Mouse (Mus musculus) gastrocnemius, postnatal 4 days (tissue): ENCODE results near the gene Timm10. TPM values are rescaled to one million over a fixed set of nuclear protein-coding genes. Genes with fewer than 3 reads are reported as not detected.

ENCODE experiments used
- DNase-seq, 2 experiments: peaks; one replicate each; pipeline ENCODE4 v3.0.0; 2021 to 2022; ENCODE audit warnings: low spot score in 2 of 2, mixed read lengths in 2 of 2
- total RNA-seq, 2 experiments: library from RNA; stranded (reverse); gene quantifications; 2 replicates each; pipeline ENCODE4 v1.2.3; 2021

Gene Timm10
- total RNA-seq, 2 experiments from 2014 or later: 48.9 to 51.4 TPM

GRCm38 (mm10) chr2:84812676-84813075, 14.1 kb upstream of the Timm10 start:
- DNase-seq: no peak

DNA sequence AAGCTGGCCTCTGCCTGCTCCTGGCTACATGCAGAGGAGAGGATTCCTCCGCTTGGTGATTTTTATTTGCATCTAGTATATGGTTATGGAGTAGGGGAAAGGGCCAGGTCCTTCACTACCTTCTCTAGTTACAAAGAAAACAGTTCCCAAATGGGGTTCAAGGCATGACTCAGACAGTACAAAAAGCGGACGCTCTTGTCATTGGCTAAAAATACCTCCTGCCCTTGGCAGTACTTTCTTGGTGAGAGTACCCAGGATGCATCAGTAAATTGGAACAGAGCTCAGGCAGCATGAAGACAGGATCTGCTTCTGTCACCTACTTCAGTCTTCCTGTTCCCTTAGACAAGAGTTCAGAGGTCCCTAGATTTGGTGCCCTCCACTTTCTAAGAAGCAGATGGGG, 6.9 kb upstream of the Timm10 start:
- no peak for DNase-seq

DNA sequence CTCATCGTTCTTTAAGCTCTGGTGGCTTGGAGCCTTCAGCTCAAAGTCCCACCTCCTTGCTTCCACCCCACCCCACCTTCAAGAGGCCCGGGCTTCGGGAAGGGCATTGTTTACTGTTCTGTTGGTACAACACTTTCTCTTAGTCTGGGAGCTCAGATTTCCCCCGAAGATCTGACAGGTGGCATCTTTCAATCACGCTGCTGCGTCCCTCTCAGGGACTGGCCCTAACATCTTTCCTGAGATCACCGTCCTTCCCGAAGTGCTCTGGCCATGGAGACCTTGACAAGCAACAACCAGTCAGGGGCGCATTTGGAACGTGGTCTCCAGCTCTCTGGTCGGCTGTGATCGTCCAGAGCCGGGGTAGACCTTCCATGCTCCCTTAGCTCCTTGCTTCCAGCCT, 4.2 kb upstream of the Timm10 start, which contains the start of gene Smtnl1:
Gene Smtnl1 (minus strand): TSS at position 101 of the 400 bp plus-strand sequence.
- DNase-seq: no peak

- DNase-seq: no peak
These were observed 3.6 kb upstream of the Timm10 start for GRCm38 (mm10) chr2:84823237-84823636.

DNA sequence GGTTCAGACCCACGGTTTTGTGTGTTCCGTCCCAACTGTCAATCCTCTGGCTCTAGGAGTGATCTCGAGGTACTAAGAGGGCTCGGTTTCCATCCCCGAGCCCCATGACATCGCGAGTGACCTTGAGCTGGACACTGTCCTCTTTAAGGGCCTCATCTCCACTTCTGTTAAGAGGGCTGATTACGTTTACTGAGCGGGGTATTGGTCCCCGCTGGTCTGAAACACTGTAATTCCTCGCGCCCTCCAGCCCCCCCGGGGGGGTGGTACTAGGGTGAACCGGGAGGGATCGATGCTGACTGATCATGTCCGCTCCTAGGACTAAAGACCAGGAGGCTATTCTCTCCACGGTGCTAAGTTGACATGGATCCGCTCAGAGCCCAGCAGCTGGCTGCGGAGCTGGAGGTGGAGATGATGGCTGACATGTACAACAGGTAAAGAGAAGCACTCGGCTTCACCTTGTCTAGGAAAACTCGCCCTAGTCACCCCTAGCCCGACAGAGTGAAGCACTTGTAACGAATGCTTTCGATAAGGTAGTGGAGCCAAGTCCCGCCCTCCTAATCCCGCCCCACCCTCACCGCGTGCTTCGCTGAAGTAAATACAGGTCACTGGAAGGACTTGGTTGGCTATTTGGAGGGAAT, 605 bp downstream of the Timm10 start:
- no peak for DNase-seq

- peak; percentile 80 to 87 for DNase-seq
These were observed 5.0 kb downstream of the Timm10 start for GRCm38 (mm10) chr2:84831666-84832391.

DNA sequence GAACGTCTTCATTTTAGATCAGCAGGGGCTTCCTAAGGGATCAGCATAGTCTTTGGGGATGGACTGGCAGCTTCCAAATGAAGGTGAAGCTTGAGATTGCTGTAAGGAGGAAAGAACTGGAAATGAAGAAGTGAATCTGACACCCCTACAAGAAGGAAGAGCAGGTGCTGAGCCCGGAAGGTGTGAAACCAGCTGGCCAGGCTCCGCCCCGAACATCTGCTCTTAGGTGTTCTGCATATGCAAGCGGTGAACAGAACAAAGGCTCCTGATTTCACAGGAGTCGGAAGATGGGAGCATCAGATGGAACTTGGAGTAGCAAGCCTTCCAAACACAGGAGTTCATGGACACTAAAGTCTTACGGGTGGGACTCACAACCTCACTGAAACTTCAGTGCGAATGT, 10.3 kb downstream of the Timm10 start:
- DNase-seq: no peak

DNA sequence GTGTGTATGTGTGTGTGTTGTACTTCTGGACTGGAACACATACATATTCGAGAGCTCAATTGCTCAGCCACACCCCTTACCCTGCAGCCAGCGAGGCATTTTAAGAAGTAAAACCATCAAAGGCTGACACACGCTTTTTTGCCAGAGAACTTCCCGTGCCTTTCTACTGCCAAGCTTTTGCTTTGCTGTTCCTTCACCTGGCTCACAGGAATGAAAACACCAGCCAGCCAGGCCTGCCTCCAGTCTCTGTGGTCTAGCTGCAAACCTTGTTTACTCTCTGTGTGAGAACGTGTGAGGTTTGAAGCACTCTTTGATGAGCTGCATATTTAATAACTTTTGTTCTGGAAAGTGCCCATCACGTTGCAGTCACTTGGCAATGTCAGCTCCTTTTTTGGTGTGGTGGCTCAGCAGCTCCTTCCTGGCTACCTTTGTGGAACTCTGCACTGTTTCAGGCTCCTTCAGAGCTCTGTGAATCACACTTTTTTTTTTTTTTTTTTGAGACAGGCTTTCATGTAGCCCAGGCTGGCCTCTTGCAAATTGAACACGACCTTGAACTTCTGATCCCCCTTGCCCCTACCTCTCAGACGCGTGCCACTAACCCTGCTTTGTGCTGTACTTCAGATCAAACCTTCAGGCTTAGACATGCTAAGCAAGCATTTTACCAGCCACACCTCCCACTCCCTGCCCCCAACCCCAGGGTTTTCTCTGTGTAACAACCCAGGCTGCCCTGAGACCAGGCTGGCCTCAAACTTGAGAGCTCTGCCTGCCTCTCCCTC, 11.2 kb downstream of the Timm10 start:
- DNase-seq: no peak

DNA sequence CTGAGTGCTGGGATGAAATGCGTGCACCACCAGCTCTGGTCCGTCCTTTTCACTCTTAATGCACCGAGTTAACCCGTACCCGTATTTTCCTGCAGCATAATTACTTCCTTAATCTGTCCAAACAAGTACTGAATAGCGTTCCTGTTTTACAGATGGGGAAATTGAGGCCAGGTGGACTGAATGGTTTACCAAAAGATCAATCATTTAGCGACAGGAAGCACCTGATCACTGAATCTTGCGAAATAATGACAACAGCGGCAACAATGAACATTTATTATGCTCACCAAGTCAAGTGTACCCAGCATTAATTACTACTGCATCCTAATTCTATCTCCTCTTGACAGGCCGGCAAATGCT, 11.8 kb downstream of the Timm10 start, which contains the start of gene Slc43a1:
Gene Slc43a1 (plus strand): TSS at position 258 of the 357 bp plus-strand sequence.
- DNase-seq: no peak

GRCm38 (mm10) chr2:84838993-84839980, 12.5 kb downstream of the Timm10 start:
- peak; percentile 42 to 57 for DNase-seq

- DNase-seq: peak; percentile 64 to 80
These were observed 13.4 kb downstream of the Timm10 start for GRCm38 (mm10) chr2:84840016-84840747.

GRCm38 (mm10) chr2:84840748-84841563, 14.2 kb downstream of the Timm10 start:
- no peak for DNase-seq

DNA sequence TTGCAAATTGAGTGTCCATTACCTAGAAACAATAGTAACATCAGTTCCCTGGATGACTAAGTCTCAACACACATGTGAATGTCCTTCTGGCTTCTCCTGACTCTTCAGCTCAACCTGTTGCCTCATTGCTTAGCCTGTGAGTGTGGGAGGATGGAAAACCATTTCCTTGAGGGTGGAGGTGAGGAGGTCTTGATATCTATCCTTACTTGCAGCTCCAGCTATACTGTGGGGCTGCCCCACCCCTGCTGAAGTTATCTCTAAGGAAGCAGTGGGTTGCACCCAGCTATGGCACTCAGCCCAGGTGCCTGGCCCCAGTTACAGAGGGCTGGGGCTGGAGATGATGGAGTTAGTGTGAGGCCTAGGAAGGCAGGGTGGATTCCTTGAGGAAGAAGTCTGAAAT, 15.1 kb downstream of the Timm10 start:
- no peak for DNase-seq

DNA sequence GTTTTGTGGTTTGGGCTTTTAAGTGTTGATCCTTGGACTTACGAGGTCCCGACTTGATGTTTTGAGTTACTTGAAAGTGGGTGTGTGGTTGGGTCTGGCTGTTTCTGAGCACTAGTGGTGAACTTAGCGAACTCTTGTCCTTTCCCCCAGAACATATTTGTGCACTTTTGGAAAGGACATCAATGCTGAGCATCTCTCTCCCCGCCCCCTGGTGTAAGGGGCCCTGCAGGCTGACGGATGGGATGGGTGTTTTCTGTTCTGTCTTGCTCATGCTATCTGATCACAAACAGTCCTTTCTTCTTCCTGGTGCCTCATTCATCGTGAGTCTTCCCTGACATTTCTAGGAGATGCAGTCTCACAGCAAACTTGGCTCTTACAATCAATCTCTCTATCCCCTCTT, 16.9 kb downstream of the Timm10 start:
- no peak for DNase-seq

GRCm38 (mm10) chr2:84845226-84845625, 18.4 kb downstream of the Timm10 start:
- DNase-seq: no peak

GRCm38 (mm10) chr2:84850407-84851129, 23.8 kb downstream of the Timm10 start:
- DNase-seq: no peak

- peak; percentile 65 to 76 for DNase-seq
These were observed 24.6 kb downstream of the Timm10 start for GRCm38 (mm10) chr2:84851130-84852040.
